Mouse (Mus musculus) frontal cortex, postnatal 36 days (tissue): ENCODE measurements at regions not wholly inside any gene's neighbourhood (a gene's known extent, or its start where the extent isn't known, plus 50 kb on each side); places are given as distances from the start of the nearest gene placed in this dataset.

Experiments used
- DNase-seq, 2 experiments: peaks; one replicate each; pipeline ENCODE4 v3.0.0; 2022; ENCODE audit warnings: low spot score in 2 of 2

GRCm38 (mm10) chr9:31582947-31583346, 118.7 kb upstream of the Tmem45b start:
- DNase-seq, result no peak

DNA sequence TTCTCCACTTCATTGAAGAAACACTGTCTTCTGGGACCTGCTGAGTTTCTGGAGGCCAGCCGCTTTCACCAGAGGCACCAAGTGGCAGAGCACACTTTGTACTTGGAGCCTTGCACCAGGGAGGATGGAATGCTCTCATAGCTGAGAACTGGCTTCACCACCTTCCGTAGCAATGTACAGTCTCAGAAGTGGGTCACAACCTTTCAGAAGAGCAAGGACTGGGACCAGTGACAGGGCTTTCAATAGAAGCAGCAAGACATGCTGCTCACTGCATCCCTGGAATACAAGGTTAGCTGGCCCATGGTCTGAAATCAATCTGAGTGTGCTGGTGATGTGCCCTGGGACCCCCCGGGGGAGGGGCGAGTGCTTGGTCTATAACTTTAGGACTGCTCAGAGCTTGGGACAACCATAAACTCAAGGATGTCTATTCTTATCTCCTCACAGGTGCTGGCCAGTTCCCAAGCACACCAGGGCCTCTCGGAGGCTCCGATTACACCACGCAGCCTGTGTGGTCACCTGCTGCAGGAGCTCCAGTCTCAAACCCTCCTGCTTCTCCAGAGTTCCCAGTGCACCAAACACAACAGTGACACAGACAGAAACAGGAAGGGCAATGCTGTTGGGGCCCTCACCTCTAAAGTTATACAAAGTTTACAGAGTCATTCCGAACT, 114.4 kb upstream of the Tmem45b start:
- no peak for DNase-seq

DNA sequence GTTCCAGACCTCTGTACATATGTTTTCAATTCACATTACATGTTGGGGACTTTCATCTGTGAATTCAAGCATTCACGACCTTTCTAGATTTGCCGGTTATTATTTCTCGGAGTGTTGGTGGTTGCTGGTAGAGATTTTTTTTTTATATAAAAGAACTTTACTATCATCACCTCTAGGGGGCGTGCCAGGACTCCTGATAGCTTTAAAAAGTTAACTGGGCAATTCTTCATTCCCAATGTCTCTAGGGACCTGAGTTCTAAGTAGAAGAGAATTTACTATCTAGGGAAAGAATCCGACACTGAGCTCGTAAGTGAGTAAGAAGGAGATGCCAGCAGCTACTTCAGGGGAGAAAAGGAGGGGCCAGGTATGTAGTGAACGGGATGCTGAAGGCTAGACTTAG, 112.8 kb upstream of the Tmem45b start:
- peak; percentile 23 to 25 for DNase-seq

DNA sequence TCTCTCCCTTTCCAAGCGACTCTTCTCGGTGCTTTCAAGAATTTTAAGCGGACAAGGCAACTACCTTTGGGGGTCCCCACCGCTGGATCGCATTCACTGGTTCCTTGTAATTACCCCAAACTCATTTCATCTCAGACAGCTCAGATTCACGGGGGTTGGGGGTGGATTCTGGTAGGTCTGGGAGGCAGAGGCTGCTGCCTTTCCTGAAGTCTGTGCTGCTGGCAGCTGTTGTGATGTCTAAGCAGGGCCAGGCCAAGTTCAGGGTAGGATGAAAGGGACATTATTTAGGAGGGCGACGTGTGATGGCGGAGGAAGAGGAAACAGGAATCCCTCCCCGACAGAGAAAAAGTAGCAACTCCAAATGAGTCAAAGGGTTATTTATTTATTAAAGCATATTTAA, 102.8 kb upstream of the Tmem45b start:
- DNase-seq, result no peak

DNA sequence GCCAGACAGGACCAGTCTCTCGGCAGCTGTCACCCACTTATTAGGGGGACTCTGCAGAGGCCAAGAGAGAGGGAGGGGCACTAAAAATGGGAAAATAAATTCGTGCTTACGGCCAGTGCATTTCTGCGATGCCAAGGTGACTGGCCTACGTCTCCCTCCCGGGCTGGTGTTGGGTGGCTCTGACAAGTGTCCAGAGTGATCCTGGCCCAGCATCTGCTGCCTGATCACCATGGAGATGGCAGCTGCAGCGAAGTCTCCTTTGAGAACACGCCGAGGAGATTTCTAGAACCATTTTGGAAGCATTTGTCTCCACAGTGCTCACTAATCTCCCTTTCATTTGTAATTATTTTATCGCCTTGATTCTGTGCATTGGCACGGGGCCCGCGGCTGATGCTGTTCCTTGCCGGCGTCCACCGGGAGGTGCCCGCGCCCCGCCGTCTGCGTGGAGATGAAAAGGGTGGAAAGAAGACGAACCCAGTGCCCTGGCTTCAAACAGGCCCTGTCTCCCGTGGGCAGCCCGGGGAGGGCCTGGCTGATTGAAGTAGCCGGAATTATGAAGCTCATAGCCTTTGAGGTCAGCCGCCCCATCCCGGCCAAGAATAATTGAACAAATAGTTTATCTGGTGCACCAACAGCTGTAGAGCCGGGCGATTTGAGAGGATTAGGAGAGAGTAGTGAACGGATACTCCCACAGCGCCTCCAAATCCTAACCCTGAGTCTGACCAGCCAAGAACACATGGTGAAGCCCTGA, 102.2 kb upstream of the Tmem45b start:
- DNase-seq, result no peak

GRCm38 (mm10) chr9:31564996-31565773, 100.9 kb upstream of the Tmem45b start:
- DNase-seq, result no peak

GRCm38 (mm10) chr9:31563541-31563940, 99.3 kb upstream of the Tmem45b start:
- DNase-seq, result no peak

GRCm38 (mm10) chr9:31560226-31560556, 95.9 kb upstream of the Tmem45b start:
- DNase-seq, result no peak

DNA sequence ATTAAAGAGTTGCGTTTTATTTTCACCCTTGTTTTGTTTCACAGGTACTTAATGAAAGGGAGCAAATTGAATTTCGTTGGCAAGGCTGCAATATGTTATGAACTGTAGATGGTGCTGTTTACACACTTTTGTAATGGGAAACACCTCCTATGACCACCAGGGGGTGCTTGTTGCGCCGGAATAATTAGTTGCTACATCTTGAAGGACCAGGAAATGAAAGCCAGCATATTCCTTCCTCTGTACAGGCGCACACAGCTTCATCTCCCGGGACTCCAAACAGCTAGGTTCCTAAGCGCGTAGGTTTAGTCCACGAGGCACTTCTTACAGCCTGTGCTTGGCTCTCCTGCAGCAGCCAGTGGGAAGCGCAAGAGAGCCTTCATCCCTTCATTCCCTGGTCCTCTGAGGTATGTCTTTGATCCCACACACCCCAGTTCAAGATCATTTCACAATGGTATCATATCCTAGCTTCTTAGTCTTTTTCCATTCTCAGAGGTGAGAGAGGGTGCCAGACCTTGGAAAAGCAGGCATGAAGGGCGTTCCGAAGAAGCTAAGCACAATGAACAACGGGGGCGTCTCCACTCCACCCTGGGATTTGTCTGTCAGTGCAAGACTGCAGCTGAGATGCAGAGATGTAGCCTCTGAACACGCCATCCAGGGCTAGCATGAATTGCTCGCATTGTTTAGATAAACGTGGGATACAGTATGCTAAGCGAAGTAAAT, 95.4 kb upstream of the Tmem45b start:
- peak; percentile 75 to 90 for DNase-seq

DNA sequence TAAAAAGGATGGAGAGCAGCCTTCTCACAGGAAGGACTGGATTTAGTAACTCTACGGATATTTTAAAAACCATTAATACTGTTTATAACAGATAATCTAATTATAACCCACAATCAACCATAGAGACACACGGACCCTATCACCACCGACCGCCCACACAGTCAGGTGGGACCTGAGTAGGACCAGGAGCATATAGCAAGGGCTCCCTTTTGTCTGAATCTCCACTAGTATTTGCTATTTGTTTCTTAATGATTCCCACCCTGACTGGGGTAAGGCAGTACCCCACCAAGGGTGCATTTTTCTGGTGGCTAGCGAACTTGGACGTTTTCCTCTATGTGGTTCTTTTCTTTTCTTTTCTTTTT, 79.4 kb upstream of the Tmem45b start:
- DNase-seq, result no peak

DNA sequence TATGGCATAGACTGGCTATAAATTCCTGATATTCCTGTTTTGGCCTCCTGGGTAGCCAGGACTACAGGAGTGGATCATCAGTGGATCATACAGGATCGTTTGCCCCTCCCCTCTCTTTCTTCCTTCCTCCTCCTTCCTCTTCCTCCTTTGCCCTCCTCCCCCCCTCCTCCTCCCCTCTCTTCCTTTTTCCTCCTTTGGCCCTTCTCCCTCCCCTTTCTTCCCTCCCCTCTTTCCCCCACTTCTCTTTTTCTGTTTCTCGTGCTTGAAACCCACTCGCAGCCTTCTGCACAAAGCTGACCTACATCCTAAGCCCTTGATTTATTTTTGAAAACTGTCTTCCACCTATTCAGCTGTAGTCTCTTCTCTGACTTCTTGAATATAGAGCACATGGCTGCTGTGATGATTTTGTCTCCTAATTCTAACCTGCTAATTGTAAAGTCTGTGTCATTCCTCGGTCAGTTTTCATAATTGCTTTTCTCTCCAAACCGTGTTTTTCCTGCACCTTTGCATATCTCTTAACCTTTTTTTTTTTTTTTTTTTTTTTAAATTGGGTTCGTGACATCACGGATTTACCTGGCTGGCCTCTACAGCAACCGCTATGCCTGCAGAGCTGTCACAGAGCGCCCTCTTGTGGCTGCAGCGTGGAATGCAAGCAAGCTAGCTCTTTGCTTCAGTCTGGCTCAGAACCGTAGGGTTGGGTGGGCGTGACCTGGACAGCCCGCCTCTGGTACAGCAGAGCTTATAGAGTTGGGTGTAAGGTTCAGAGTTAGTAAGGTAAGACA, 78.8 kb upstream of the Tmem45b start:
- DNase-seq, result peak; percentile 85 to 86

- no peak for DNase-seq
These were observed 77.4 kb upstream of the Tmem45b start for GRCm38 (mm10) chr9:31541615-31542191.

GRCm38 (mm10) chr9:31538458-31539210, 74.4 kb upstream of the Tmem45b start:
- DNase-seq, result no peak

DNA sequence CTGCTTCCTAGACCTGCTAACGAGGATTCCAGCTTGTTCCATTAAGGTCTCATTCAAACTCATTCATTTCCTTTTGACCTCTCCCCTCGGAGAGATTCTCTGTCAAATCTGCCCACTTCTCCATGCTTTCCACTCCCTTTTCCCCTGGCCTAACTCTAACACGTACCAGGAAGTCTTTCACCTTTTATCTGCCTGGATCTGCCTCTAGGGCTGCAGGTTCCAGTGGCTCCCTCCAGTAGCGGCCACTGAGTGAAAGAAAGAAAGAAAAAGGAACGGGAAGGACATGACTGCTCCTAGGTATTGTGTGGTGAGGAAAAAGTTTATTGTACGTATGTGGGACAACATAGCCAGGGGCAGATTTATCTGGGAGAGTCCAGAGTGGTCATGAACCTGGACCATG, 64.8 kb upstream of the Tmem45b start:
- DNase-seq, result no peak

GRCm38 (mm10) chr9:31527216-31527615, 63.0 kb upstream of the Tmem45b start:
- DNase-seq, result no peak
